Mouse (Mus musculus) stomach, embryonic 15.5 days (tissue): ENCODE data around the gene Camk1d. TPM values are rescaled to one million over a fixed set of nuclear protein-coding genes. Genes with fewer than 3 reads are reported as not detected.
A peak's percentile ranks its signal among the peaks of the same experiment; 100 is the strongest.
"Not testable (repeated sequence)": the region's sequence is repeated elsewhere in the genome, so short reads cannot be mapped to it uniquely, and the experiment has no call there.

Experiments
- ATAC-seq: fragments of 200-750 bp; cut with Nextera tagmentation; 2 replicates; pipeline ENCODE4 v1.8.0; 2017; ENCODE audit warnings: low read depth, moderate number of reproducible peaks, moderate TSS enrichment; ENCODE audit not compliant: insufficient read depth, low FRiP score
- H3K27ac ChIP-seq: fragments of 300-500 bp; sonication (generic); 2 replicates; pipeline ENCODE4 v1.5.1; 2015; ENCODE audit warnings: mild to moderate bottlenecking, inconsistent platforms
- H3K27me3 ChIP-seq: fragments of 300-500 bp; sonication (generic); replicated peaks from 2 replicates; pipeline ENCODE4 v1.6.1; 2015; ENCODE audit warnings: inconsistent platforms
- H3K36me3 ChIP-seq: fragments of 300-500 bp; sonication (generic); 2 replicates; pipeline ENCODE4 v1.6.1; 2015; ENCODE audit warnings: inconsistent platforms
- H3K4me1 ChIP-seq: fragments of 300-500 bp; sonication (generic); 2 replicates; pipeline ENCODE4 v1.6.1; 2015; ENCODE audit warnings: inconsistent platforms
- H3K4me2 ChIP-seq: fragments of 300-500 bp; sonication (generic); 2 replicates; pipeline ENCODE4 v1.6.1; 2015; ENCODE audit warnings: mild to moderate bottlenecking, inconsistent platforms
- H3K4me3 ChIP-seq: fragments of 300-500 bp; sonication (generic); replicated peaks from 2 replicates; pipeline ENCODE4 v1.5.1; 2015; ENCODE audit warnings: inconsistent platforms
- H3K9ac ChIP-seq: fragments of 300-500 bp; sonication (generic); 2 replicates; pipeline ENCODE4 v1.6.1; 2015; ENCODE audit warnings: inconsistent platforms
- H3K9me3 ChIP-seq: fragments of 300-500 bp; sonication (generic); 2 replicates; pipeline ENCODE4 v1.6.1; 2016; ENCODE audit warnings: inconsistent platforms
- WGBS: fragments of 180-500 bp; shearing (Covaris S2); methylation state at CpG from one replicate; pipeline ENCODE4 v1.1.7; 2015; 5-methylcytosine and 5-hydroxymethylcytosine counted together
- polyA plus RNA-seq: library from polyadenylated mRNA; unstranded; fragments of >200 nt; fragmentation: Nextera tagmentation; extraction: Ambion mirVana; gene quantifications from 2 replicates; pipeline ENCODE4 v1.2.1, GENCODE M21; 2015

Gene Camk1d
- polyA plus RNA-seq, 1 experiment from 2014 or later = 18.4 TPM

DNA sequence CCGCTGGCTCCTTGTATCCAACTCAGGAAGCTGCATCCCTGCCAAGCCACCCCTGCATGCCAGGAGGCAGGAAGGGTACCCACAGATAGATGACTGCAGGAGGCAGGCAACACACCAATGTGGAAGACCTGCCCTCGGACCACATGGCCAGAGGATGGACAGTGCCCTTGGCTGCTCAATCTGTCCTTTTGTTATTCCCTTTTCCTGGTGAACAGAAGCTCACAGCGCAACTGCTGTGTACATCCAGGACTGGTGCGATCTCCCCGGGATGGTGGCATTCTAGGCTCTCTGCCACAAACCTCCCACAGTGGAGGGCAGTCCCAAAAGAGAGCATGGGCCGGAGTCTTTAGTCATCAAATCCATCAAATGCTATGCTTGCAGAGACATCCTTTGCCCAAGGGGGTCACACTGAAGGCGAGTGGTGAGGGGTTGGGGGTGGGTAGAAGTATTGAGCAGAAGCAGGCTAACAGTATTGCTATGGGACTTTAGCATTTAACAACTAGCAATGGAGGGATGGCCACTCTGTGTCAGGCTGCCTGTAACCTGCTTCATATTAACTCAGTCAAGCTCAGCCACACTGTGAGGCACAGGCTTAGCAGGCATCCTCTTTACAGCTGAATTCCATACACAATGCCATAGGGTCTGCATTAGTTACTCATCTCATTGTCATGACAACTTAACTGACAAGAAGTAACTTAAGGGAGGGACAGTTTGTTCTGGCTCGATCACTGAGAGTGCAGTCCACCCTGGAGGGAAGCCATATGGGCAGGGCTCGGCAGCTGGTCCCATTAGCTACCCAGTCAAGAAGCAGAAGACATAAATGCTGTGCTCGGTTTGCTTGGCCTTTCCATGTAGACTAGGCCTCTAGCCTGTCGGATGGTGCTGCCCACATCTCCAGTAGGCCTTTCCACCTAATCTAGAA, 106.1 kb downstream of the Camk1d start:
- WGBS = 75% methylated on average over 11 of the region's 11 CpGs
- ATAC-seq = no peak
- H3K9ac ChIP-seq = no peak overlapping the region
- H3K36me3 ChIP-seq = no peaks in the 10 kb centered on the region
- no peak overlapping the region for H3K27ac ChIP-seq
- no peaks in the 10 kb centered on the region for H3K27me3 ChIP-seq
- no peak overlapping the region for H3K4me2 ChIP-seq
- H3K4me3 ChIP-seq = no peak overlapping the region
- peaks cover 12% of the 10 kb centered on the region for H3K4me1 ChIP-seq
- no peaks in the 10 kb centered on the region for H3K9me3 ChIP-seq

GRCm38 (mm10) chr2:5605849-5606248, 108.5 kb downstream of the Camk1d start:
- 81% methylated on average over 3 of the region's 3 CpGs for WGBS

DNA sequence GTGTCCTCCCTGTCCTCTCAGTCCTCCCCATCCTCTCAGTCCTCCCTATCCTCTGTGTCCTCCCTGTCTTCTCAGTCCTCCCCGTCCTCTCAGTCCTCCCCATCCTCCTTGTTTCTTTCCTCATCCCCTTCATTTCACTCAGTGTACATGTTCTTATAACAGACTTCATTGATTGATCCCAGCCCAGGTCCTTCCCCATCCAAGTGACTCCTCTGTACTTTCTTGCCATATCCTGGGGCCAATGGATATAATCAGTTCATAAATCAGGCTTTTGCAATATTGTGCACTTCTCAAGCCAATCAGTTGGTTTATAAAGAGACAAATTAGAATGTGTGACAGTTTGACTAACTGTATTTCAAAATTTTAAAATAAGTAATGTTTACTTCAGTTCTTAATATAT, 112.3 kb downstream of the Camk1d start:
- ATAC-seq = no peak
- H3K27ac ChIP-seq = 0 out of 2 replicates have a peak overlapping the region, but pooled peaks have one; percentile 69

More at GRCm38 (mm10) chr2:5605849-5606248, 108.5 kb downstream of the Camk1d start:
- Histone ChIP-seq H3K4me2 (no peak overlapping the region), H3K9me3 (no peaks in the 10 kb centered on the region), H3K9ac (no peak overlapping the region), H3K27me3 (no peaks in the 10 kb centered on the region), H3K36me3 (no peaks in the 10 kb centered on the region), H3K4me1 (peaks cover 22% of the 10 kb centered on the region), H3K27ac (no peak overlapping the region), H3K4me3 (no peak overlapping the region)
- ATAC-seq = no peak

DNA sequence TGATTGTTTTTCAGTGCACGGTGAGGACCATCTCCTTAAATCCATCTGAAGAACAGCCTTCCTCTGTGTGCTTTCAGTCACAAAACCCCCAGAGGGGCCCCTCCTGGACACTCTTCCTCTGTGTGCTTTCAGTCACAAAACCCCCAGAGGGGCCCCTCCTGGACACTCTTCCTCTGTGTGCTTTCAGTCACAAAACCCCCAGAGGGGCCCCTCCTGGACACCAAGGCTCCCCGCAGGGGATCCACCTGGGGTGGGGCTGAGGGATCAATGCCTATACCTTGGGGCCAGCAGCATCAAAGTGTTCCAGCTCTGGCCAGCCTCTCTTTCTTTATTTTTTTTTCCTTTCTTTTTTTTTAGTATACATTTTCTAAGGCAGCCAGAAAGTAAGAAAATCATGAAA, 113.1 kb downstream of the Camk1d start:
- WGBS = 2% methylated on average over 2 of the region's 2 CpGs

More for the DNA sequence above, 112.3 kb downstream of the Camk1d start:
- H3K4me2 ChIP-seq = no peak overlapping the region
- 62% methylated on average over 1 of the region's 1 CpGs for WGBS
- H3K9ac ChIP-seq = no peak overlapping the region
- H3K27me3 ChIP-seq = no peaks in the 10 kb centered on the region
- no peaks in the 10 kb centered on the region for H3K9me3 ChIP-seq
- peaks cover 32% of the 10 kb centered on the region for H3K4me1 ChIP-seq
- H3K4me3 ChIP-seq = no peak overlapping the region
- H3K36me3 ChIP-seq = no peaks in the 10 kb centered on the region

GRCm38 (mm10) chr2:5600183-5600962, 113.9 kb downstream of the Camk1d start:
- ATAC-seq = 0 out of 2 replicates have a peak, but pooled peaks have one; percentile 7
- Histone ChIP-seq H3K9me3 (no peaks in the 10 kb centered on the region), H3K36me3 (no peaks in the 10 kb centered on the region), H3K4me3 (no peak overlapping the region), H3K27me3 (no peaks in the 10 kb centered on the region), H3K4me1 (peaks cover 40% of the 10 kb centered on the region), H3K27ac (peak overlapping the region; percentile 69), H3K4me2 (no peak overlapping the region), H3K9ac (no peak overlapping the region)
- 54% methylated on average over 8 of the region's 8 CpGs for WGBS

More for the DNA sequence above, 113.1 kb downstream of the Camk1d start:
- Histone ChIP-seq H3K4me1 (peaks cover 36% of the 10 kb centered on the region), H3K27ac (peak overlapping the region; percentile 69; the same call in 1 of the 2 replicates)
- not testable (repeated sequence) for H3K9ac ChIP-seq, H3K9me3 ChIP-seq, H3K36me3 ChIP-seq, H3K27me3 ChIP-seq, H3K4me3 ChIP-seq, H3K4me2 ChIP-seq
- ATAC-seq = peak; percentile 71

DNA sequence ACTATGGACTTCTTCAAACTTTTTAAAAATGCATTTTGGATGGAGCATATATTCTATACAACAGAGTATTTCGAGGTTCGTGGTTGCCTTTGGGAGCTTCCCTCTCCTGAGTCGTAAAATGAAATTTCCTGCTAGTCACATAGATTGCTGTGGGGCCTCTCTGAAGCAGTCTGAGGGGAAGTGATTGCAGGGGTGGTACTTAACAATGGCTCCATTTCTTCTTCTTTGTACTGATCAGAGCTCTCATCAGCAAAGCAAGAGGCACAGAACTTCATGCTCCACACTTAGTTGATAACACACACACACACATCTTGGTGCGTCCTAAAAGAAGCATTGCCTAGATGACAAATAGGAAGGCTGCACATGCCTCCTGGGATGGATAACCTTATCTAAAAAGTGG, 114.6 kb downstream of the Camk1d start:
- 45% methylated on average over 4 of the region's 4 CpGs for WGBS
- ATAC-seq = no peak
- Histone ChIP-seq H3K9me3 (no peaks in the 10 kb centered on the region), H3K4me1 (peaks cover 40% of the 10 kb centered on the region), H3K4me3 (no peak overlapping the region), H3K27ac (peak overlapping the region; percentile 69), H3K4me2 (no peak overlapping the region), H3K27me3 (no peaks in the 10 kb centered on the region), H3K9ac (no peak overlapping the region), H3K36me3 (no peaks in the 10 kb centered on the region)

DNA sequence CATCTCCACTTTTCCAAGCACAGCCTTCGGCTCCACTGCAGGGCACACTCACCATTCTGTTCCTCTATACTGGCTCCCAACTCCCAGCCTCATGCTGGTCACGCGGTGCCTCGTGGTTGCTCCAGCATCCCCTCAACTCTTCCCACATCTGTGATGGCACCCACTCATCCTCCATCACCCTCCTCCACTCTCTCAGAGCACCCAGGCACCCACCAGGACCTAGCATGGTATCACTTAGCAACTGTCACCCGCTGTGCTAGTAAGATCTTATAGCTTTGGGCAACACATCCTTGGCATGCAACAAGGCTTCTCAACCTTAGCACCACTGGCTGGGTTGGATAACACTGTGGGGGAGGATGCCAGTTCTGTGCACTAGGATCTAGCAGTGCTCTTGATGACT, 115.8 kb downstream of the Camk1d start:
- ATAC-seq = no peak
- Histone ChIP-seq H3K27me3 (no peaks in the 10 kb centered on the region), H3K4me2 (no peak overlapping the region), H3K27ac (no peak overlapping the region), H3K9ac (no peak overlapping the region), H3K4me3 (no peak overlapping the region), H3K36me3 (no peaks in the 10 kb centered on the region), H3K4me1 (peaks cover 40% of the 10 kb centered on the region), H3K9me3 (no peaks in the 10 kb centered on the region)
- 87% methylated on average over 5 of the region's 5 CpGs for WGBS

GRCm38 (mm10) chr2:5596882-5597281, 117.4 kb downstream of the Camk1d start:
- H3K36me3 ChIP-seq = no peaks in the 10 kb centered on the region
- WGBS = 26% methylated on average over 12 of the region's 12 CpGs
- no peak overlapping the region for H3K4me3 ChIP-seq
- no peaks in the 10 kb centered on the region for H3K27me3 ChIP-seq
- H3K4me1 ChIP-seq = peaks cover 37% of the 10 kb centered on the region
- no peak overlapping the region for H3K4me2 ChIP-seq
- no peaks in the 10 kb centered on the region for H3K9me3 ChIP-seq
- ATAC-seq = no peak
- peak overlapping the region; percentile 48 for H3K27ac ChIP-seq
- no peak overlapping the region for H3K9ac ChIP-seq

GRCm38 (mm10) chr2:5595356-5596191, 118.7 kb downstream of the Camk1d start:
- Histone ChIP-seq H3K4me2 (no peak overlapping the region), H3K4me1 (peaks cover 25% of the 10 kb centered on the region), H3K27me3 (no peaks in the 10 kb centered on the region), H3K4me3 (no peak overlapping the region), H3K9ac (no peak overlapping the region), H3K27ac (no peak overlapping the region; the same call in 1 of the 2 replicates), H3K36me3 (no peaks in the 10 kb centered on the region), H3K9me3 (no peaks in the 10 kb centered on the region)
- 75% methylated on average over 8 of the region's 8 CpGs for WGBS
- 0 out of 2 replicates have a peak, but pooled peaks have one; percentile 15 for ATAC-seq

GRCm38 (mm10) chr2:5592461-5593136, 121.7 kb downstream of the Camk1d start:
- H3K36me3 ChIP-seq = no peaks in the 10 kb centered on the region
- H3K9ac ChIP-seq = no peak overlapping the region
- peaks cover 16% of the 10 kb centered on the region for H3K4me1 ChIP-seq
- no peak overlapping the region for H3K4me2 ChIP-seq
- no peak overlapping the region for H3K4me3 ChIP-seq
- no peaks in the 10 kb centered on the region for H3K9me3 ChIP-seq
- ATAC-seq = no peak
- H3K27me3 ChIP-seq = no peaks in the 10 kb centered on the region
- no peak overlapping the region for H3K27ac ChIP-seq
- WGBS = 81% methylated on average over 6 of the region's 6 CpGs

DNA sequence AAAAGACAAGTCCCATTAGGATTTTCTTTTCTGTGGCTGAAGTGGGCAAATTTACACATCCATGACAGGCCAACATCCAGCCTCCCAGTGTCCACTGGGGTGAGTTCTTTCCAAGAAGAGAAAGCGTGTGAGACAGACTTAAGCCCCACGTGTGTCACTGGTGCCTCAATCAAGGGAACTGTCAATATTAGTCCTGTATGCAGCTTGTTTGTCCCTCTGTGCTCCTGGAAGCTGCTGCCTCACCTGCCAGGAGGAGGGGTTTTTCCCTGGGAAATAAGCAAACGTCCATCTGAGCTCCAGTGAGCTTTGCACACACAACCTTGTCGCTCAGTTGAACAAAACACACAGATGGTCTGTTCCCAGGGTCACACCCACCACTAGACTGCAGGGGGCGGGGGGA, 124.2 kb downstream of the Camk1d start:
- ATAC-seq = peak; percentile 79
- H3K27me3 ChIP-seq = no peaks in the 10 kb centered on the region
- no peaks in the 10 kb centered on the region for H3K9me3 ChIP-seq
- H3K36me3 ChIP-seq = no peaks in the 10 kb centered on the region
- H3K4me1 ChIP-seq = no peaks in the 10 kb centered on the region; the same call in 1 of the 2 replicates
- H3K4me3 ChIP-seq = no peak overlapping the region
- no peak overlapping the region for H3K27ac ChIP-seq
- no peak overlapping the region for H3K4me2 ChIP-seq
- no peak overlapping the region for H3K9ac ChIP-seq
- 52% methylated on average over 5 of the region's 5 CpGs for WGBS
